Mouse (Mus musculus) brain, embryonic 18.5 days (tissue): ENCODE data around the gene Gata3.

Source experiments
- DNase-seq: peaks from one replicate; pipeline ENCODE4 v3.0.0-alpha.2; 2012; ENCODE audit warnings: low read depth, low spot score

The Gata3 gene

GRCm38 (mm10) chr2:9889651-9890183 is at the start of gene Gata3:
Gene Gata3, minus strand, starts transcription at chr2:9890034.
- DNase-seq = no peak

GRCm38 (mm10) chr2:9939250-9939649 is 49.4 kb upstream of the Gata3 start:
- no peak for DNase-seq

- DNase-seq = no peak
These were observed 46.1 kb upstream of the Gata3 start for GRCm38 (mm10) chr2:9935965-9936364.

- DNase-seq = no peak
These were observed 37.1 kb upstream of the Gata3 start for GRCm38 (mm10) chr2:9926905-9927283.

GRCm38 (mm10) chr2:9926194-9926904 is 36.5 kb upstream of the Gata3 start:
- no peak for DNase-seq

- no peak for DNase-seq
These were observed 29.0 kb upstream of the Gata3 start for GRCm38 (mm10) chr2:9918691-9919471.

- no peak for DNase-seq
These were observed 27.8 kb upstream of the Gata3 start for GRCm38 (mm10) chr2:9917602-9918001.

GRCm38 (mm10) chr2:9905995-9906394 is 16.2 kb upstream of the Gata3 start:
- DNase-seq = no peak

GRCm38 (mm10) chr2:9903854-9904560 is 14.2 kb upstream of the Gata3 start:
- DNase-seq = no peak

GRCm38 (mm10) chr2:9897846-9898245 is 8.0 kb upstream of the Gata3 start:
- DNase-seq = no peak

- DNase-seq = no peak
These were observed 6.4 kb upstream of the Gata3 start for GRCm38 (mm10) chr2:9896097-9896770.

GRCm38 (mm10) chr2:9894836-9895593 is 5.2 kb upstream of the Gata3 start:
- DNase-seq = no peak

- DNase-seq = no peak
These were observed 3.6 kb upstream of the Gata3 start for GRCm38 (mm10) chr2:9893272-9893953.

- no peak for DNase-seq
These were observed 2.7 kb upstream of the Gata3 start for GRCm38 (mm10) chr2:9892541-9892940.

- DNase-seq = no peak
These were observed 1.1 kb upstream of the Gata3 start for GRCm38 (mm10) chr2:9890906-9891305.

- DNase-seq = no peak
These were observed 417 bp upstream of the Gata3 start for GRCm38 (mm10) chr2:9890251-9890650.

GRCm38 (mm10) chr2:9888913-9889650 is 752 bp downstream of the Gata3 start, which contains the start of gene 9230102O04Rik:
Gene 9230102O04Rik, minus strand, starts transcription at chr2:9889540.
- DNase-seq = no peak

GRCm38 (mm10) chr2:9887636-9888035 is 2.2 kb downstream of the Gata3 start:
- DNase-seq = no peak

GRCm38 (mm10) chr2:9886921-9887610 is 2.8 kb downstream of the Gata3 start:
- DNase-seq = no peak
